Mouse (Mus musculus): ENCODE data around the gene Gm3854. TPM values are rescaled to one million over a fixed set of nuclear protein-coding genes. Genes with fewer than 3 reads are reported as not detected.
"Not testable (repeated sequence)": the region's sequence is repeated elsewhere in the genome, so short reads cannot be mapped to it uniquely, and the experiment has no call there.

Gene Gm3854
- 0.11 and 0.13 TPM in 2 replicates for polyA plus RNA-seq (2015; fragmentation: Nextera tagmentation; extraction: Ambion mirVana)

DNA sequence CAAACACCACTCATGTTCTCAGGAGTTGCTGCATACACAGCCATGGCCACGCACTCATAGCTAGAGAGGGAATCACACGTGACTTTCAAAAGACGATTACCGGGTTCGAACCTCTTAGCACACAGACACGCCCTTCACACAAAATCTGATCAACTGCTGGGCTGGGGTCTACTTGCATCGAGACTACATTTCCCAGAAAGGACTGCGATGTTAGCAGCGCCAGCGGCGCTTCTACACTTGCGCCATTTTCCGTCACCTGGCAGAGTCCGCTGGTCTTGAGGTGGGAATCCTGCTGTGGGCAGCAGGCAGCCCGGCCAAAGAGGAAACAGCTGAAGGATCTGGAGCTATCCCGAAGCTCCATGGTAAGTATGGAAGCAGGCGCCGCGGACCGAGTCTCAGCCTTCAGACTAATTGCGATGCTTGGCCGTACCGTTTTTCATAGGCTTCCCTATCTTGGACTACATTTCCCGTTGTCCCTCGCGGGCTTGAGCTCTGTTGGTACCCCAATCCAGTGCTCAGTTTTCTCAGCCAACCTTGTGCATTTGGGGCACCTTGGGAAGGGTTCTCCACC, at the start of gene Gm3854:
Gene Gm3854 (plus strand): TSS at position 259 of the 571 bp plus-strand sequence.
- Histone ChIP-seq H3K4me3 (ENCODE audit: low read depth, low read length) (peak within 1 kb of the TSS; percentile 68), H3K36me3 (ENCODE audit: control insufficient read depth, insufficient read depth) (no peaks in the 10 kb centered on the region), H3K9me3 (replicated peaks; ENCODE audit: control insufficient read depth, low read length) (no peaks in the 10 kb centered on the region), H3K27me3 (ENCODE audit: control insufficient read depth, insufficient read depth, low read depth, low read length) (no peaks in the 10 kb centered on the region), H3K4me2 (ENCODE audit: low read depth, low read length) (peak within 1 kb of the TSS; percentile 66), H3K27ac (ENCODE audit: low read length) (no peak within 1 kb of the TSS), H3K4me1 (ENCODE audit: control insufficient read depth, low read depth, low read length) (no peaks in the 10 kb centered on the region), H3K9ac (ENCODE audit: low read depth, low read length) (peak within 1 kb of the TSS; percentile 58)
- ATAC-seq (ENCODE audit: low read depth), result peak; percentile 69
- WGBS (ENCODE audit: insufficient replicate concordance), result under 1% methylated on average over 26 of the region's 26 CpGs

DNA sequence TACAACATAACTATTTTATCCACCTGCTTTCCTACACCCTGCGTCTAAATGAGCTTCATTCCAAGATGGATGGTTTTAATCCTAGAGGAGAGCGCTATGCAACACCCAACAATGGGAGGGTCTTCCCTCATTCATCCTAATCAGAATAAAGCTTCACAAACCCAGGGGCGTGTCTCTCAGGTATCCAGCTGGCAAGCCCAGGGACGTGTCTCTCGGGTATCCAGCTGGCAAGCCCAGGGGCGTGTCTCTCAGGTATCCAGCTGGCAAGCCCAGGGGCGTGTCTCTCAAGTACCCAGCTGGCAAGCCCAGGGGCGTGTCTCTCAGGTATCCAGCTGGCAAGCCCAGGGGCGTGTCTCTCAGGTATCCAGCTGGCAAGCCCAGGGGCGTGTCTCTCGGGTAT, 42.8 kb upstream of the Gm3854 start:
- 75% methylated on average over 11 of the region's 11 CpGs for WGBS (ENCODE audit: insufficient replicate concordance)
- H3K36me3 ChIP-seq (ENCODE audit: control insufficient read depth, insufficient read depth); H3K4me1 ChIP-seq (ENCODE audit: control insufficient read depth, low read depth, low read length); H3K9me3 ChIP-seq (replicated peaks; ENCODE audit: control insufficient read depth, low read length); H3K4me2 ChIP-seq (ENCODE audit: low read depth, low read length); ATAC-seq (ENCODE audit: low read depth); H3K27ac ChIP-seq (ENCODE audit: low read length); H3K4me3 ChIP-seq (ENCODE audit: low read depth, low read length); H3K9ac ChIP-seq (ENCODE audit: low read depth, low read length); H3K27me3 ChIP-seq (ENCODE audit: control insufficient read depth, insufficient read depth, low read depth, low read length): not testable (repeated sequence)

DNA sequence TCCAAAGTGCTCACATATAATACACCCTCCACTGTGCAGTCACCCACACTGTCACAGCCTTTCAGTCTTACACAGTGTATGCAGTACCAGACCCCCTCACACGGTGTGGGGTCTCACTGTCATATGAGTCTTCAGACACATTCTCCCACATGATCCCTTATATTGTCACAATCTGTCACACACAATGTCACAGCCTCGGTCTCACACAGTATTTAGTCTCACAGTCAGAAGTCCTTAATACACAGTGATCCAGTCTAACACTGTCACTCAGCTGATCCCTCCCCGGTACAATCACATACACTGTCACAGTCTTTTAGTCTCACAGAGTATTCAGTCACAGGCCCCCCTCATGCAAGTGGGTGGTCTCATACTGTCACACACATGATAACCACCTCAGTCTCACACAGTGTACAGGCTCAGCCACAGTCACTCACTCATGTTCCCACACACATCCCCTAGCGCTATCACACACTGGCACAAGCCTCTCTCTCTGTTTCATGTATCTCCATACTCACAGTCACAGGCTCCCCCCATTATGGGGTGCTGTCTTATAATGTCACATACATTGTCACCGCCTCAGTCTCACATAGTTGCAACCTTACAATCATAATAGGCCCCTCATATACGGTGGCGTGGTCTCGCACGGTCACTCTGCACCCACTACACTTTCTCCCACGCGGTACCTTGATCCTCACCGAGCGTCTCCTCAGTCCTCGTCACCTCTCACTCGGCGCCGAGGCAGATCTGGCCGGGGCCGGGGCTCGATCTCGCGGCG, 12.9 kb upstream of the Gm3854 start:
- H3K27ac ChIP-seq (ENCODE audit: low read length), result no peak overlapping the region

DNA sequence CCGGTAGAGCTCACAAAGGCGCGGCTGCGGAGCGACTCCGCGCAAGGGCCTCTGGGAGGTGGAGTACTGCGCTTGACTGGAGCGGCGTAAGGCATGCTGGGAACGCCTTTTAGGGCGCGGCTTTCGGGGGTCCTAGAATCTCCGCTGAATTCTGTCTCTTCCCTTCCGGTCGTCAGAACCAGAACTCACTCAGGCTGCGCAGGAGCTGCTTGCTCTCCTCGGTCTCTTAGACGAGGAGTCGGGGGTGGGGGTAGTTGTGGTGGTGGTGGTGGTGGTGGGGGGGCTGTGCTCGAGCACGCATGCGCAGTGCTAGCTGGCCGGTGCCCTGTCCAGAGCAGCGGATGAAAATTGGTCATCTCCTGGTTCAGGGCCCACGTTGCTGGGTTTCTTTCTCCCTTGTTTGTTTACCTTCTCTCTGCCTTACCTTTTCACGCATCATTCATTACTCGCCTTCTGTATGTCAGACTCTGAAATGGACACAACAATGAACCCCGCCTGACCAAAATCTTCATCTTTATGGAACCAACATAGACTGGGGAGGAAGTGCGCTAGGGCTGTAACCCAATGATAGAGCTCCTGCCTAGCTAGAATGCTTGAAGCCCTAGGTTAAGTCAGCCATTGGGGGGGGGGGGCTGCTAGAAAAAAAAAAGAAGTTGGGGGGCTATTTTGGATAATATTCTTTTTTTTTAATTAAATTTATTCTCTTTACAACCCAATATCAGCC, 12.2 kb upstream of the Gm3854 start, which contains the start of gene Zfp583:
Gene Zfp583 (minus strand): TSS at position 53 of the 724 bp plus-strand sequence.
- Histone ChIP-seq H3K9me3 (replicated peaks; ENCODE audit: control insufficient read depth, low read length) (no peaks in the 10 kb centered on the region), H3K4me2 (ENCODE audit: low read depth, low read length) (peak within 1 kb of the TSS; percentile 70), H3K27me3 (ENCODE audit: control insufficient read depth, insufficient read depth, low read depth, low read length) (no peaks in the 10 kb centered on the region), H3K27ac (ENCODE audit: low read length) (no peak within 1 kb of the TSS), H3K4me1 (ENCODE audit: control insufficient read depth, low read depth, low read length) (peaks cover 4% of the 10 kb centered on the region), H3K4me3 (ENCODE audit: low read depth, low read length) (peak within 1 kb of the TSS; percentile 57), H3K36me3 (ENCODE audit: control insufficient read depth, insufficient read depth) (no peaks in the 10 kb centered on the region), H3K9ac (ENCODE audit: low read depth, low read length) (peak within 1 kb of the TSS; percentile 66)
- WGBS (ENCODE audit: insufficient replicate concordance), result 4% methylated on average over 31 of the region's 31 CpGs
- ATAC-seq (ENCODE audit: low read depth), result peak; percentile 94

More for the DNA sequence above, 12.9 kb upstream of the Gm3854 start:
- H3K9ac ChIP-seq (ENCODE audit: low read depth, low read length), result peak overlapping the region; percentile 66
- 13% methylated on average over 23 of the region's 23 CpGs for WGBS (ENCODE audit: insufficient replicate concordance)
- no peaks in the 10 kb centered on the region for H3K27me3 ChIP-seq (ENCODE audit: control insufficient read depth, insufficient read depth, low read depth, low read length)
- peaks cover 4% of the 10 kb centered on the region for H3K4me1 ChIP-seq (ENCODE audit: control insufficient read depth, low read depth, low read length)
- H3K36me3 ChIP-seq (ENCODE audit: control insufficient read depth, insufficient read depth), result no peaks in the 10 kb centered on the region
- H3K4me2 ChIP-seq (ENCODE audit: low read depth, low read length), result peak overlapping the region; percentile 70
- H3K9me3 ChIP-seq (replicated peaks; ENCODE audit: control insufficient read depth, low read length), result no peaks in the 10 kb centered on the region
- peak overlapping the region; percentile 57 for H3K4me3 ChIP-seq (ENCODE audit: low read depth, low read length)
- ATAC-seq (ENCODE audit: low read depth), result peak; percentile 53

DNA sequence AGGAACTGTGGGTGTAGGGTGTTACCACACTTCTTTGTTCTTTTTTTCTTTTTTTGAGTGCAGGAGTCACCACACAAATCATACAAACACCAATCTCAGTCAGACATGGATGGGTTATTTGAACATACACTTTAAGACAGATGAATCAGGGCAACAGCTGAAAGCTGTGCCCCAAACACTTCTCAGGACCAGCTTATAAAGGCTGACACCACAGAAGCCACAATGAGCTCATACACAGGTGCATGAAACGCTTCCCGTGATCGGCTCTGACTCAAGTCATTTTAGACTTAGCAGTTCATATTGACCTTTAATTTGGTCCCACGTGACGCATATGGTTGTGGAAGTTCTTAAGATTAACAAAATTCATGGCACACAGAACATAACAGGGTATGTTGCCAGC, 3.7 kb upstream of the Gm3854 start:
- no peaks in the 10 kb centered on the region for H3K9me3 ChIP-seq (replicated peaks; ENCODE audit: control insufficient read depth, low read length)
- no peak overlapping the region for H3K27ac ChIP-seq (ENCODE audit: low read length)
- WGBS (ENCODE audit: insufficient replicate concordance), result 62% methylated on average over 5 of the region's 5 CpGs
- H3K4me1 ChIP-seq (ENCODE audit: control insufficient read depth, low read depth, low read length), result no peaks in the 10 kb centered on the region
- no peak overlapping the region for H3K9ac ChIP-seq (ENCODE audit: low read depth, low read length)
- no peaks in the 10 kb centered on the region for H3K27me3 ChIP-seq (ENCODE audit: control insufficient read depth, insufficient read depth, low read depth, low read length)
- no peak overlapping the region for H3K4me3 ChIP-seq (ENCODE audit: low read depth, low read length)
- no peak overlapping the region for H3K4me2 ChIP-seq (ENCODE audit: low read depth, low read length)
- ATAC-seq (ENCODE audit: low read depth), result no peak
- H3K36me3 ChIP-seq (ENCODE audit: control insufficient read depth, insufficient read depth), result no peaks in the 10 kb centered on the region

DNA sequence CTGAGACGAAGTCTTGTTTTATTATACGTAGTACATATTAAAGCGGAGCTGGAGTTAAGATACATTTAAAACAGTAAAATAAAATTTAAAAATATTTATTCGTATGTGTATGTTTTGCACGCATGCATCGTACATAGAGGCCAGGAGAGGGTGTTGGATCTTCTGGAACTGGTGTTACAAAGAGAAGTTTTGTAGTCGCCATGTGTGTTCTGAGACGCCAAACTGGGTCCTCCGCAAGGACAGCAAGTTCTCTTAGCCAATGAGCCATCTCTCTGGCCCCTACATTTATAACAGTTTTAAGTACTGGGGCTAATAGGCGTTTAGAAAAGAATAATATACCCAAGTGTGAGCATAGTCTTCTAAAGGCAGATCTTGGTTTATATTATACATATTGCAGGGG, 565 bp downstream of the Gm3854 start:
- H3K9ac ChIP-seq (ENCODE audit: low read depth, low read length), result peak overlapping the region; percentile 58; the same call in 1 of the 2 replicates
- no peaks in the 10 kb centered on the region for H3K27me3 ChIP-seq (ENCODE audit: control insufficient read depth, insufficient read depth, low read depth, low read length)
- H3K4me2 ChIP-seq (ENCODE audit: low read depth, low read length), result peak overlapping the region; percentile 66
- H3K9me3 ChIP-seq (replicated peaks; ENCODE audit: control insufficient read depth, low read length), result no peaks in the 10 kb centered on the region
- no peak overlapping the region for H3K27ac ChIP-seq (ENCODE audit: low read length)
- 30% methylated on average over 10 of the region's 10 CpGs for WGBS (ENCODE audit: insufficient replicate concordance)
- H3K4me1 ChIP-seq (ENCODE audit: control insufficient read depth, low read depth, low read length), result no peaks in the 10 kb centered on the region
- no peak for ATAC-seq (ENCODE audit: low read depth)
- H3K4me3 ChIP-seq (ENCODE audit: low read depth, low read length), result peak overlapping the region; percentile 68
- no peaks in the 10 kb centered on the region for H3K36me3 ChIP-seq (ENCODE audit: control insufficient read depth, insufficient read depth)

DNA sequence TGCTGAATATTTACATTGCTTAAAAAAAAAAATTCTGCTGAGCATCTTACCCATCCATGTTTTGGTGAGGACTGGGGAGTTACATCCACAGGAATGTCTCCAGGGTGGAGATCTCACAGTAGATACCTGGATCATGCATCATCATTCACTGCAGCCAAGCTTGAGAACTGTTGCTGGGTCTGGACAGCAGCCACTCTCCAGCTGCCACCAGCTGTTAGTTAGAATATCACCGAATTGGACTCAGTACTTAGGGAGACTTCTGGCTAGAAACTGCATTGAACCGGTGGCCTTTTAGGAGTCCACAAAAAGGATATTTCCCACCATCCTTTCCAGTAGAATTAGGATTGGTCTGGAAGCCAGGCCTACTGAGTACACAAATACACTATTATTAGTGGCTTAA, 14.6 kb downstream of the Gm3854 start:
- Histone ChIP-seq H3K27me3 (ENCODE audit: control insufficient read depth, insufficient read depth, low read depth, low read length) (no peaks in the 10 kb centered on the region), H3K9ac (ENCODE audit: low read depth, low read length) (no peak overlapping the region)
- WGBS (ENCODE audit: insufficient replicate concordance), result 54% methylated on average over 2 of the region's 2 CpGs

DNA sequence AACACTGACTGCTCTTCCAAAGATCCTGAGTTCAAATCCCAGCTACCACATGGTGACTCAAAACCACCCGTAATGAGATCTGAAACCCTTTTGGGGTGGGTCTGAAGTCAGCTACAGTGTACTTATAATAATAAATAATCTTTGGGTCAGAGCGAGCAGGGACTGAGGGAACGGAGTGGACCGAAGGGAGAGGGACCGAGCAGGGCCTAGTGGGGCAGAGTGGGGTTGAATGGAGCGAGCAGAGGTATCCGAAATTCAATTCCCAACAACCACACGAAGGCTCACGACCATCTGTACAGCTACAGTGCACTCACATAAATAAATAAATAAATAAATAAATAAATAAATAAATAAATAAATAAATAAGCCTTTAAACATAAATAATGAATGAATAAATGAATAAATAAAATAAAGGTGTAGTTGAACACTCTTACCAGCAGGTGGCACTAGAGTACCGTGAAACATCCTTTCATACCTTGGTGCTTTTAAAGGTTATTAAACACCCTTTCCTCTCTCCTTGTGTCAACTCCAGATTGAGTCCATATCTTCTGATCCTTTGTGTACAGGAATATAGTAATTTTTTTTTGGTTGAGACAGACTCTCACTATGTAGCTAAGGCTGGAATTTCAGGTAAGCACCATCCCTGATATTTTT, 15.5 kb downstream of the Gm3854 start:
- H3K27me3 ChIP-seq (ENCODE audit: control insufficient read depth, insufficient read depth, low read depth, low read length), result no peaks in the 10 kb centered on the region
- H3K27ac ChIP-seq (ENCODE audit: low read length), result no peak overlapping the region
- no peak for ATAC-seq (ENCODE audit: low read depth)
- 48% methylated on average over 10 of the region's 10 CpGs for WGBS (ENCODE audit: insufficient replicate concordance)
- H3K4me3 ChIP-seq (ENCODE audit: low read depth, low read length), result no peak overlapping the region
- H3K9me3 ChIP-seq (replicated peaks; ENCODE audit: control insufficient read depth, low read length), result no peaks in the 10 kb centered on the region
- no peak overlapping the region for H3K4me2 ChIP-seq (ENCODE audit: low read depth, low read length)
- H3K4me1 ChIP-seq (ENCODE audit: control insufficient read depth, low read depth, low read length), result peaks cover 31% of the 10 kb centered on the region
- no peak overlapping the region for H3K9ac ChIP-seq (ENCODE audit: low read depth, low read length)
- no peaks in the 10 kb centered on the region for H3K36me3 ChIP-seq (ENCODE audit: control insufficient read depth, insufficient read depth)

More for the DNA sequence above, 14.6 kb downstream of the Gm3854 start:
- no peaks in the 10 kb centered on the region for H3K9me3 ChIP-seq (replicated peaks; ENCODE audit: control insufficient read depth, low read length)
- H3K4me3 ChIP-seq (ENCODE audit: low read depth, low read length), result no peak overlapping the region
- H3K4me1 ChIP-seq (ENCODE audit: control insufficient read depth, low read depth, low read length), result peaks cover 25% of the 10 kb centered on the region
- no peak for ATAC-seq (ENCODE audit: low read depth)
- H3K36me3 ChIP-seq (ENCODE audit: control insufficient read depth, insufficient read depth), result no peaks in the 10 kb centered on the region
- no peak overlapping the region for H3K27ac ChIP-seq (ENCODE audit: low read length)
- H3K4me2 ChIP-seq (ENCODE audit: low read depth, low read length), result no peak overlapping the region
